Mouse (Mus musculus) layer of hippocampus, postnatal 25 days (tissue): ENCODE measurements around the gene Tyw1. TPM values are rescaled to one million over a fixed set of nuclear protein-coding genes. Genes with fewer than 3 reads are reported as not detected.

Source experiments
- DNase-seq, 2 experiments: peaks; one replicate each; pipeline ENCODE4 v3.0.0; 2022; ENCODE audit warnings: mixed read lengths in 2 of 2, low spot score in 1 of 2; ENCODE audit errors: extremely low spot score in 1 of 2
- total RNA-seq, 2 experiments: library from RNA; stranded (reverse); gene quantifications; 2 replicates each; pipeline ENCODE4 v1.2.3; 2021

Tyw1 gene
- total RNA-seq, 2 experiments from 2014 or later: 14.4 to 18.6 TPM

DNA sequence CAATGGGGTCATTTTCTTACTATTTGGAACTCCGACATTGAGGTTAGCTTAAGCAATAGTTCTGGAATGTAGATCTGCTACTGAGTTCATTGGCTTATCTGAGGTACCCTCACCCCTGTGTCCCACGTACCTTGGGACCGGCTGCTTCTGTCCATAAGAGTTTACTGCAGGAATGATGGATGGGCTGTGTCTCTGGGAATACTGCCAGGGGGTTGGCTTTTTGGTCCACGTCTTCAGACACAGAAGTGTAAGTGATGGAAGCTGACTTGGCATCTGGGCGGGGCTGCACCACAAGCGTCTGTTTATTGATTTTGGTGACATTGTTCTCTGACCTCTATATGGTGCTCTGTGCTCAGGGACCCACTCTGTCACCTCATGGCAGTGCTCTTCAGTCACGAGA, 55.4 kb downstream of the Tyw1 start:
- DNase-seq: no peak

DNA sequence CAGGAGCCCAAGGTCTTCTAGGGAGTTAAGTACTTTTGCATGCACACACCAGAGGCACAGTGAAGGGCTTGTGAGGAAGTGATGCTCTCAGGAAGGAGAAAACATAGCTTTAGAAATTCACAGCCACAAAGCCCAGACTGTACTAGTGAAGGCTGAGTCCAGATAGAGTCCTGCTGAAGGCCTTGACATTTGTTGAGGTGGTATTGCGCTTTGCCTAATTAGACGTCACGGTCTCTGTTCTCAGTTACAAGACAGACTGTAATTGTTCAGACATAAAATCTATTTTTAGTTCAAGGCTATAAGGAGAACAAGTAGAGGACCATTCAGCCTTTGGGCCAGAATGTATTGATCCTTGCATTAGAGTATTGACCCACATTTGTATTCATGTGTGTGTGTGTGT, 58.1 kb downstream of the Tyw1 start:
- DNase-seq: no peak

GRCm38 (mm10) chr5:130314926-130315325, 59.5 kb downstream of the Tyw1 start:
- no peak for DNase-seq

DNA sequence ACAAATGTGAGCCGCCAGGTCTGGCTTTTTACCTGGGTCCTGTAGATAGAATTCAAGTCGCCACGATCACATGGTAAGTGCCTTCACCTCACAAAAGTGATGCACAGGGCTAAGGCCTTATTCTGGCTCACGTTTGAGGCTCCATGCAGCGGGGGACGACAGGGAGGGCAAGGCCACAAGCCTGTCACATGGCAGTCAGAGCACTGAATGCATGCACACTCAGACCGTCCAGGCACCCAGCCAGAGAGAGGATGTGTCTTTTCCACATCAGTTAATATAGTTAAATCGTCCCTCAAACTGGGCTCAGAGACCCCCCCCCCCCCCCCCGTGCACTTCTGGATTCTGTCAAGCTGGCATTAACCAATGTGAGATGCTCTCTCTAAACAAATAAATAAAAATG, 60.9 kb downstream of the Tyw1 start:
- no peak for DNase-seq

- no peak for DNase-seq
These were observed 64.4 kb downstream of the Tyw1 start for GRCm38 (mm10) chr5:130319783-130320182.

- no peak for DNase-seq
These were observed 65.1 kb downstream of the Tyw1 start for GRCm38 (mm10) chr5:130320485-130320884.

DNA sequence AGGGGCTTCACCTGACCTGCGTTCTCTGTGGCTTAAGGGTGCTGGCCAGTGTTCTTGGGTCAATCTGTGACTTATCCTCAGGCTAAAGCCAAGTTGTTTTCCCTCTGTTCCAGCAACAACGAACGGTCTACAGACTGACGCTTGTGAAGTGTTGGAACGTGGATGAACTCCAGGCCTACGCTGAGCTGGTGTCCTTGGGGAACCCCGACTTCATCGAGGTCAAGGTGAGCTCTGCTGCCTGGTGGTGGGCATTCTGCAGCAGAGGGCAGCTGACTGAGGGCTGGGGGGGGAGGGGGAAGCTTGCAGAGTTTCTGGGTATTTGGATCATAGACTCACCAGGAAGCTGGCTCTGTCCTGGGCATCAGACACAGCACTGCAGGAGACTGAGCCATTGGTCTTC, 70.1 kb downstream of the Tyw1 start:
- no peak for DNase-seq

DNA sequence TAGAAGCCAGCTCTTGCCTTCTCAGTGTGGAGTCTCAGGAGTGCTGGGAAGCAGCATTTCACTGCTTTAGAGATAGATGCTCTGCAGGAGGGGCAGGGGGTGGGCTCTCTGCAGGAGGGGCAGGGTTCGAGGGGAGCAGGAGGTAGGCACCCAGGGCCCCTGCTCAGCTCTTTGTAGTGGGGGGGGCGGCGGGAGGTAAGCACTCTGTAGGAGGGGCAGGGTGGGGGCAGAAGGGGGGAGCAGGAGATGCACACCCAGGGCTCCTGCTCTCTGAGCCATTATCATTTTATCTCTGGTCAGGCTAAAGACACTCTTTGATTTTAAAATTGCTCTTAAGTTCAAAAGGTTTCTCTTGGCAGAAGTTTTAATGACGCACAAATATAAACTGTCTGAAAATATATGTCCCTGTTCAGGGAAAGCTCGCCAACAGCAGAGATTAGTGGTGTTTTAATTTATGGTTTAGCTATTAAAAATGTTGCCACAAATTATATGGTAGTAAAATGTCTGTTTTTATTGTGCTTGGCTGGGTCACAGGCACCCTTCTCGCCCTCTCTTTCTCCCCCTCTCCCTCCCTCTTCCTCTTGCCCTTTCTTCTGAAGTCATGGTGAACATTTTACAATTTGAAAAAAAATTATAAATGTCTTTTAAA, 72.3 kb downstream of the Tyw1 start:
- DNase-seq: no peak

DNA sequence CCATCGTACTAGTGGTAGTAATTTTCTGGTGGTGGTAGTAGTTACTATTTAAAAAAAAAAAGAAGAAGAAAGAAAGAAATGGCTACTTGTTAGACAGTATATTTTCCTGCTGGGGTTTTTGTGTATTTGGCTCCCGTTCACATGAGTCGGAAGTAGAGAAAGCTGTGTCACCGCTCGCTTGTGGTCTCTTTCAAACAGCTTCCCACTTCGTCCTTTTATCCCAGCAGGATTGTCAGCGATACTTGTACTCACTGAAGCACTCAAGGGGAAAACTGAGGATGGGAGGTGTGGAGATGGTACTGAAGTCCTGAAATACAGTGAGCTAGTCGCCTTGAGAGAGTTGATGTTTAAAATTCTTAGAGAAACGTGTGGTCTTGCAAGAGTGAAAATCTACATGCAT, 72.9 kb downstream of the Tyw1 start:
- no peak for DNase-seq

DNA sequence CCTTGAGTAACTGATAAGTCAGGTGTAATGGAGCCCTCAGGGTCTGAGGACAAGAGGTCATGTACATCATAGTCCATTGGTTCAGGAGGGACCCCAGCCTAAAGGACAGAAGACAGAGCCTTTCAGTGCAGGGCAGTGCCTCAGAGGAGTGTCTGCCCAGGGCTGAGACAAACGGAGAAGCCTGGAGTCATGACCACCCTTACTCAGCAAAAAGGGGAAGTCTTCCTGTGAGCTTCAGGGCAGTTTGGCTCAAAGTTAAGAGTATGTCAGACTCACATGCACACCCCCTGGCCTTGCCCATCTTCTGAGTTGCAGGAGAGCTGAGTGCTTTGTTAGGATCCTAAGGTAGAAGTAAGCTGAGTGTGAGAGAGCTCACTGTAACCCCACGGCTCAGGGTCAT, 74.5 kb downstream of the Tyw1 start:
- DNase-seq: no peak

DNA sequence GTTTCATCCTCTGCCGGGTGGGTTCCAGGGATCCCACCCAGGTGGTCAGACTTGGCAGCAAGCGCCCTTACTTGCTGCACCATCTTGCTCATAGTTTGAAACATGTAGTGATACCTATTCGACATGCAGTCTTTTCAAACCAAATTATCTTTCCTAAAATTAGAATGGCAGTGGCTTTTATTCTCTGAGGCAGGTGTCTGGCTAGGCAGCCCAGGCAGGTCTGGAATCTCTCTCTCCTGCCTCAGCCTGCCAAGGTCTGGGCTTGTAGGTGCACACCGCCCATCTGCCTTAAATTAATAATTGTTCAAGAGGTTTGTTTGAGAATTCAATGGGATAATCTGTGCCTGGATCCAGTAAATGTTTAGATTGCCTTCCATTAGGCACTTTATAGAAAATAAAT, 75.4 kb downstream of the Tyw1 start:
- no peak for DNase-seq

DNA sequence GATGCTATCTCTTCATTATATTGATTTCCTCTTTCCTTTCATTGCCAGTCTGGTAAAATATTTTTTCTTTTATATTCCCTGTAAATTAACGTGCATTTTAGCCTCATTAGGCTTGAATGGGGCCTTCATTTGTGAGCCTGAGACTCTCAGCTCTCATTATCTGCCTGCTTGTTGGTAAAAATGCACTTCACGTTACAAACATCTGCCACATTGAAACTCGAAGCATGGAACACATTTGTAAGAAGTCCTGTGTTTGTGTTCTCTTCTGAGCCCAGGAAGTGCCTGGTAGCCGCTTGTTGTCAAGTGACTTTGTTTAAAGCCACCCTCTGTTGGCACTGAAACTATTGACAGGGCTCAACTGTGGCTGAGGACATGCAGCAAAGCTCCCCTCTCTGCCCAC, 75.8 kb downstream of the Tyw1 start:
- no peak for DNase-seq

DNA sequence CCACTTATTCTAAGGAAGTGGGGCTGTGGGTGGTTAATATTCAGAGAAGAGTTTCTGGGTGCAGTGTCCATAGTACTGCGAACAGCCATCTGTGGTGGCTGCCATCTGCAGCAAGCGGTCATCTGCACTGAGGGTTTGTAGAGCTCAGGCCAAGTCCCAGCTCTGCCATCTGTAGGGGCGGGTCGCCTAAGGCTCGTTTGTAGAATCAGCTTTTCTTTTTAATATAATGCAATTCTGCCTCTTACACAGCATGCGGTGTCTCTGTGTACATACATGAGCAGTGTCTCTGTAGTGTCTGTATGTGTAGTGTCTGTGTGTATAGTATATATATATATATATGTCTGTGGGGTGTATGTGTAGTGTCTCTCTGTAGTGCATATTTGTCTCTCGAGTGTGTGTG, 78.1 kb downstream of the Tyw1 start:
- DNase-seq: no peak

DNA sequence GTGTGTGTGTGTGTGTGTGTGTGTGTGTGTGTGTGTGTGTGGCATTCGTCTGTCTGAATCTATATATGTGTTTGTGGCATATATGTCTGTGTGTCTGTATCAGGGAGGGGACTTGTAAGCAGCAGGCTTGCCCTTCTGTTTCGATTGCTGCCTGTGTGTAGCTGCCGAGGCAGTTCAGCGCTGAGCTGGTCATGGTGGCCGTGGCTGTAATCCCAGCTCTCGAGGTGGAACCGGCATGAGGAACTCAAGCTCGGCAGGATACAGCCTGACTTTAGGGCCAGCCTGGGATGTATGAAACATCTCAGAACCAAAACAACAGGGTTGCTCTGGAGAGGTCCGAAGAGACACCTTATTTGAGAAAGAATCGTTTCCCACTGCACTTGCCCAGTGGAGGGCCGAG, 78.6 kb downstream of the Tyw1 start:
- no peak for DNase-seq

DNA sequence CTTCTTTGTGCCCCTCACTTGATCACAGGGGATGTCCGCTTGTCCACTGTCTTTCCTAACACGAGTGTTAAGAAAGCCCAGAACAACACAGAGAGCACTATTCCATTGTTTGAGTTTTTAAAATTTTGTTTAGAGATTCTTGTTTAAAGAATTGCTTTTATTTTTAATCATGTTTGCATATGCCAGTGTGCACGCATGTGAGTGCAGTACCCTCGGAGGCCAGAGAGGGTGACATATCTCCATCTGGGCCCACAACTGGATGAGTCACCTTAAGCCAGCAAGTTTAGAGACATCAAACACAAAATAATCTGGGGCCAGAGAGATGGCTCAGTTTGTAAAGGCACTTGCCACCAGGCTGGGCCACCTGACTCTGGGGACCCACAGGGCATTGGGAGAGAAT, 80.0 kb downstream of the Tyw1 start:
- DNase-seq: no peak

GRCm38 (mm10) chr5:130340656-130341055, 85.2 kb downstream of the Tyw1 start:
- no peak for DNase-seq

GRCm38 (mm10) chr5:130344999-130345398, 89.6 kb downstream of the Tyw1 start:
- no peak for DNase-seq

- DNase-seq: no peak
These were observed 90.5 kb downstream of the Tyw1 start for GRCm38 (mm10) chr5:130345871-130346270.

DNA sequence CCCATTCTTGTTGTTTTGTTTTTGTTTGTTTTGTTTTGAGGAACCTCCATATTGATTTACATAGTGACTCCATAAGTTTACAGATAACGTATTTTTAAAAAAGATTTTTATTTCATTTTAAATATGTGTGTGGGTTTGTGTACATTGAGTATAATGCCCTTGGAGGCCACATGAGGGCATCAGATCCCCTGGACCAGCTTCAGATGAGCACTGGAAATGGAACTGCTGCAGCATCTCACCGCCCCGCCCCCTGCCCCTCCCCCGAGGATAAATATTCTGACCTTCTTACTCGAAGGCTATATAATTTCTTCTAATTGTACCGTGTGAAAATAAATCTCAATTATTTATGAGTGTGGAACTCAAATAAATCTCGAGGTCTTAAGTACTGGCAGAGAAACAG, 99.8 kb downstream of the Tyw1 start:
- DNase-seq: no peak

DNA sequence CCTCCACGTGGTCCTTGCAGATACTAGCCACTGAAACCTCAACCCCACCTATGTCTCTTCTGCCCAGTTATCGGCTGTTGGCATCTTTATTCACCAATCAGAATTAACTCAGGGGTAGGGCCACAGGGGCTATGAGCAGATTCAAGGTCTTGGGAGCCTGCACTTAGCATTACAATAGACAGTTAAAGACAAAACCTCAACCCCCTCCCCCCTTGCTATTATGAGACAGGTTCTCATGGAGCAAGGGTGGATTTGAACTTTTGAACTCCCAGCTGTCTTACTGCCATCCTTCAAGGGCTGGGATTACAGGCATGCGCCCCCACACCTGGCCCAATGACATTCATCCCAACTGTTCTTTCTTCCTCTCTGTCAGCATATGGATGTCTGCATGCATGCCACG, 107.7 kb downstream of the Tyw1 start:
- no peak for DNase-seq

GRCm38 (mm10) chr5:130363773-130364172, 108.4 kb downstream of the Tyw1 start:
- no peak for DNase-seq

DNA sequence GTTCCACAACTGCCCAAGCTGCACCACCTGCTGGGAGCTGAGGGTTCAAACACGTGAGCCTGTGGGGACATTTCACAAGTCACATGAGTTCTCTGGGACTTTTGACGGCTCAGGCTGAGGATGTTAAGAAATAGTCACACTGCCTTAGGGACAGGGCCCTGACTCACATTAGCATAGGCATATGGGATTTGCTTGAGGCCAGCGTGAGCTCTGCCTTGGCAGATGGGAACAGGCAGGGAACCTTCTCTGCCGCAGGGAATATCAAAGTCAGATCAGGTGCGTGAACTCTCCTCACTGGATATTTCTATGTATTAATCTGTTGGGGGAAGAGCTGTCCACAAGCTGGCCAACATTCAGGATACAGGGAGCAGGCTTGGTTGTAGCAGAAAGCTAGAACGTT, 112.8 kb downstream of the Tyw1 start:
- no peak for DNase-seq

- DNase-seq: no peak
These were observed 113.8 kb downstream of the Tyw1 start, which contains the start of gene Caln1 for GRCm38 (mm10) chr5:130369237-130369636. Caln1 (plus strand) TSS chr5:130369455.
